Mouse (Mus musculus): ENCODE measurements around the gene Hmgcs2.

GRCm38 (mm10) chr3:98249378-98249777 lies 30.9 kb upstream of the Hmgcs2 start:
- TF ChIP-seq CTCF (IDR thresholded peaks at IDR 0.05; ENCODE audit: borderline replicate concordance, control insufficient read depth, extremely low read depth, insufficient read depth, low read length, poor library complexity): no peak
- no peak for TF ChIP-seq POLR2A (IDR thresholded peaks at IDR 0.05; ENCODE audit: control insufficient read depth, extremely low read depth, insufficient read depth, low read length, poor library complexity)
